Mouse (Mus musculus) adrenal gland, adult 2 months (tissue): ENCODE results near the gene Plxnb2. TPM values are rescaled to one million over a fixed set of nuclear protein-coding genes. Genes with fewer than 3 reads are reported as not detected.
A peak's percentile ranks its signal among the peaks of the same experiment; 100 is the strongest.

Experiments
- DNase-seq: peaks from one replicate; pipeline ENCODE4 v3.0.0; 2021
- polyA plus RNA-seq: library from polyadenylated mRNA; depleted of rRNA; stranded (reverse); fragments of >200 nt; gene quantifications from 2 replicates; pipeline ENCODE4 v1.2.3, GENCODE M21; 2012
- total RNA-seq, 2 experiments: library from RNA; stranded (reverse); gene quantifications; 2 replicates each; pipeline ENCODE4 v1.2.3; 2021

Plxnb2 gene
- total and polyA plus RNA-seq, 3 experiments, result 94.8 to 182 (median 118) TPM

- DNase-seq, result no peak
These were observed 991 bp downstream of the Plxnb2 start for GRCm38 (mm10) chr15:89179630-89179964.

GRCm38 (mm10) chr15:89178954-89179629, 1.5 kb downstream of the Plxnb2 start:
- peak; percentile 92 for DNase-seq

DNA sequence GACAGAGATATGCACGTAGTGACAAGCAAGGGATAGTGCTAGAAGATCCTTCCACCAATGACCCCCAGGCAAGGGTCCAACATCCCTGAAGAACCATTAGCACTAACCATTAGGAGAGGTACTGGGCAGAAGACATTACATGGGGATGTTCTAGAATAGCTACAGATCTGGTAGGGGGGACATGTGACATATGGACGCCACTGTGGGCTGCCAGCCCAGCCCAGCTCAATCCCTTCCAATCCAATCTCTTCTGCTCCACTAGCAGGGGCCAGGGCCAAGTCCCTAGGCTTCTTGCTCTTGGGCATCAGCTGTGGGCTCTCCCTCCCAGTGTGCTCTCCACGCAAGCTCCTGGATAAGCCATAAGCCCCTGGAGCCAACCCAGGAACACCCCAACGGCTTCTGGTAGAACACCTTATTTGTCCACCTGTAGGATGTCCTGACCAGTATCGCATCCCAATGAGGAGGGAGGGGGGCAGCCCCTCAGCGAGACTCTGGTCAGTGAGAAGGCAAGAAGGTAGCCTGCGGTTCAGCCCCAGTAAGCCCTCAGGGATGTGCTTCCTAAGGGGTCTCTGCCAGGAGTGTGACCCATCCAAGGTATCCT, 2.2 kb downstream of the Plxnb2 start:
- DNase-seq, result no peak

DNA sequence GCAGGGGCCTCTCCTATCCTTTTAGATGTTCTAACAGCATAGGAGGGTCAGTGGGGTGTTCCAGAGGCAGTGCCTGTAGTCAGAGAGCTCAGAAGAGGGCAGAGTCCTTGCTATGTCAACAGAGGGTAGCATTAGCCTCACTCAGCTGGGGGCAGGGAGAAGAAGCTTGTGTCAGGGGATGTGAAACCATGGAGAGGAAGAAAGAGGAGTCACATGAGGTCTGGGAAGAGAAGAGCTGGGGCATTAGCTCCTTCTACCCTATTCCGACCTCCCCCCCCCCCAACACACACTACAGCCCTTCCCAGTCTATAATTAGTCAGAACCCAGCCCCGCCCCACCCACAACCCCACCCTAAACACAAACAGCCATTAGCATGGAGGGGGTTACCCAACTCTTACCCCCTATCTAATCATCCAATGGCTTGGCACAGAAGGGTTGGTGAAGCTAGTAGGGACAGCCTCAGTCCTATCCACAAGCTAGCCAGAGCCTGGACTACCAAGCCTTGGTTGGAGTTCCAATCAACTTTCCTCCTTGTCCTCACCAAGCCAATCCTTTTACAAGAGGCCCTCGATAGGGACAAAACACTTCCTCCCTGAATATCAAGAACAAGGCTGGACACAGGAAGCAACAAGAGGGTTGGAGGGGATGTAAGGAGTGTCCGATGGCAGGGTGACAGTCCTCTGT, 2.9 kb downstream of the Plxnb2 start:
- no peak for DNase-seq

- peak; percentile 95 for DNase-seq
These were observed 3.5 kb downstream of the Plxnb2 start for GRCm38 (mm10) chr15:89177121-89177520.

DNA sequence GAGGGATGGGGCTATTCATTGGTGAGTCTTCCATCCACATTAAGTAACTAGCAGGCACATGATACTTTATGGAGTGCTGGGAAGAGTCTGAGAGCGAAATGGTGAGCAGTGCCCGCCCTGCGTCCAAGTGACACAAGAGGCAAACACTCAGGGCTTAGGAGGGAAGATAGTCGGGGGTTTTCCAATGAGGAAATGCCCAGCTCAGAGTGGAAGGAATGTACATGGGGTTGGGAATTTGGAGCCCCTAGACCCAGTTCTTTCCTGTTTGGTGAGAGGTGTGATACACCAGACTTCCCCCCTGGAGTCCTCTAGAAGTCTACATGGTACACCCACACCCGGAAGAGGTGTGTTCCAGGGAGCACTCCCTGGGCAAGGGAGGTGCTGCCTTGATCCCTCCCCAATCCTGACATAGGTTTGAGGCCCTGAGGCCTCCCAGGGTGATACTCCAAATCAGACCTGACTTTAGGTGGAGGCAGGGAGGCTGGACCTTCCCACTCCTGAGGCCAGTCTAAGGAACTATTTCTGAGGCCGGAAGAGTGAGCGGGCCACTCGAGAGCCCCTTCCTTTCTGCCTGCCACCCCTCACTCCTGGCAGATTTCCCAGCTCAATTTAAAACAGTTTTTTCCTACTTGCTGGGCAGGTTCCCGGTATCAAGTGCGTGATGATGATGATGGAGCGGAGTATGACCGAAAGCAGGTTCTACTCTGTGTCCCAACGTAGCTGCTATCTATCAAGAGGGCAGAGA, 5.0 kb downstream of the Plxnb2 start:
- no peak for DNase-seq

DNA sequence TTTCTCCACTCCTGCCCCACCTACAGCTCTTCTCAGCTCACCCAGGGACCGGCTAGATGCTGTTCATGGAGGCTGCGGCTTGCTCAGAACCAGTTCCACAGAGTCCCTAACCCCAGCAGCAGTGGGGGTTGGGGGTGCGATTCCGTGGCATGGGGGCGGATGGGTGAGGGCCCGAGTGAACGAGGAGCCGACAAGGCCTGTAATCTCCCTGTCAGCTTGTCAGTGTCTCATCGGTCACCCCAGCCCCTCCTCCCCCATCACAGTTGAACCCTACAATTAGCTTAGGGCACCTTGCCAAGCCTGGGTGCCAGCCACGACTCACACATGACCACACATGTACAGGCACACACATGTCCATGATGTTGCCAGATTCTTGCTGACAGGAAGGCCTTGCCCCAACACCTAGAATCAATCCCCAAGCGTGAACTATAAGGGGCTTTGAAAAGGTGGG, 5.7 kb downstream of the Plxnb2 start:
- no peak for DNase-seq

DNA sequence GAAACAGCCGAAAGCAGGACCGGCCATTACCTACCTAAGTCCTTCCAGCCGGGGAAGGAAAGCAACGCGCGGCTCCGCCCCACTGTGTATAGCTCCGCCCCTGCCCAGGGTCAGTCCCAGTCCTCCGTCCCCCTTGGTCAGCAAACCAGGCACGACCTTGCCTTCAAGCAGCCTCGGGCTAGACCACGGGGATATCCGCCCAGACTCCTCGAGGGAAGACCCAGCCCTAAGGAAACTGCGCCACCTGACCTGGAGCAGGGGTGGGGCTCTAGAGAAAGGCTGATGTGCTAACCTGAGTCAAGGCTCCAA, 6.7 kb downstream of the Plxnb2 start:
- DNase-seq, result peak; percentile 81

- DNase-seq, result peak; percentile 45
These were observed 7.3 kb downstream of the Plxnb2 start for GRCm38 (mm10) chr15:89173024-89173905.

- no peak for DNase-seq
These were observed 8.2 kb downstream of the Plxnb2 start for GRCm38 (mm10) chr15:89172276-89172935.

- DNase-seq, result no peak
These were observed 9.0 kb downstream of the Plxnb2 start for GRCm38 (mm10) chr15:89171526-89172051.

- peak; percentile 59 for DNase-seq
These were observed 10.5 kb downstream of the Plxnb2 start for GRCm38 (mm10) chr15:89170102-89170501.

GRCm38 (mm10) chr15:89169431-89169830, 11.2 kb downstream of the Plxnb2 start:
- peak; percentile 91 for DNase-seq

GRCm38 (mm10) chr15:89168922-89169321, 11.7 kb downstream of the Plxnb2 start:
- no peak for DNase-seq

DNA sequence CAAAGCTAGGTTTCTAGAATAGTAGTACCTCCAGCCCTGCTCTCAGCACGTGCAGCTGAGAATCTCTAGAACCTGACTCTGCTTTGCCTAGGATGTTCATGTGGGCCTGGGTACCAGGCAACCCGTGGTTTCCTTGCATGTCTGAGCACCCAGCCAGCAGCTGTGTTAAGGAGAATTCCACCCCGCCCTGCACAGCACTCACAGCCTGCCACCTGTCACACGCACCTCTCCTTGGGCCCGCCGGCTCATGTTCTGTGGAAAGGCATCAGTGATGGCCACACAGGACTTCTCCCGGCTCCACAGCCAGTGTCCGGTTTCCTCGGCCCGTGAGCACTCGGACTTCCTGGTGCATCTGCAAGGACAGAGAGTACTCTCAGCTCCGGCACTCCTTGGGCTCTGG, 15.1 kb downstream of the Plxnb2 start:
- DNase-seq, result no peak

- DNase-seq, result no peak
These were observed 19.2 kb downstream of the Plxnb2 start for GRCm38 (mm10) chr15:89161397-89161796.

- no peak for DNase-seq
These were observed 22.1 kb downstream of the Plxnb2 start for GRCm38 (mm10) chr15:89158516-89158915.

- peak; percentile 59 for DNase-seq
These were observed 22.6 kb downstream of the Plxnb2 start for GRCm38 (mm10) chr15:89157954-89158353.

DNA sequence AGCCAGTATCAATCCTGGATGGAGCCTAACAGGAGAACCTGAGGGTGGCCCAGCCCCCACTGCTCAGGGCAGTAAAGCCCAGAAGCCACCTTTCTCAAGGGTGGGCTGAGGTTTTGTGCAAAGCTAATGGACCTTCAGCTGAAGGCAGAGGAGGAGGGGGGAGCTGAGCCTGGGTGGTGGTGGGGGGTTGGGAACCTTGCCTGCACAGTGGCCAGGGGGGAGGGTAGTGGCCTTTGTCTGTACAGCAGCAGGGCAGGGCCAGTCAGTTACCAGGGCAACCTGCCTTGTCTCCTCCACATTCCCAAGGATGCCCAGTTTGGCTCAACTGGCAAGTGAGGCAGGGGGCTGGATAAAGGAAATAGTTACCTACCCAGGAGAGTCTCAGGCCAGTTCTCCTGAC, 28.3 kb downstream of the Plxnb2 start:
- DNase-seq, result no peak

GRCm38 (mm10) chr15:89150041-89150390, 30.6 kb downstream of the Plxnb2 start:
- DNase-seq, result peak; percentile 52
